Mouse (Mus musculus): ENCODE measurements around the gene Cnfn. TPM values are rescaled to one million over a fixed set of nuclear protein-coding genes. Genes with fewer than 3 reads are reported as not detected.

The Cnfn gene
- not detected for total RNA-seq (2023)

GRCm38 (mm10) chr7:25369058-25369749, at the start of gene Cnfn:
Gene Cnfn, minus strand, starts transcription at chr7:25369724.

GRCm38 (mm10) chr7:25412833-25413441, 43.4 kb upstream of the Cnfn start, which contains the start of gene Cxcl17:
Gene Cxcl17, minus strand, starts transcription at chr7:25412886.

GRCm38 (mm10) chr7:25398610-25399009, 29.1 kb upstream of the Cnfn start, which contains the start of gene Lipe:
Gene Lipe, minus strand, starts transcription at chr7:25398710.

Other genes starting within 250 kb of the Cnfn start
- gene Pou2f2, start 190.0 kb downstream of the Cnfn start, total RNA-seq (2023): 10 to 100 TPM; 13.2 to 15.0 TPM
- 100 to 1,000 TPM; 105 to 118 TPM for gene Dedd2, start 149.1 kb downstream of the Cnfn start, total RNA-seq (2023)
- gene Zfp526, start 148.3 kb downstream of the Cnfn start, total RNA-seq (2023): 10 to 100 TPM; 12.1 to 12.7 TPM
- 10 to 100 TPM; 80.7 to 83.4 TPM for gene Gsk3a, start 131.9 kb downstream of the Cnfn start, total RNA-seq (2023)
- gene Erf, start 119.0 kb downstream of the Cnfn start, total RNA-seq (2023): 10 to 100 TPM in 1 of 2 experiments, 1 to 10 TPM in 1; 9.6 to 10.2 TPM
- 100 to 1,000 TPM; 191 to 211 TPM for gene Cic, start 102.0 kb downstream of the Cnfn start, total RNA-seq (2023)
- 1 to 10 TPM; 8.2 to 9.0 TPM for gene Pafah1b3, start 71.7 kb downstream of the Cnfn start, total RNA-seq (2023)
- not detected for gene Prr19, start 68.3 kb downstream of the Cnfn start, total RNA-seq (2023)
- gene Tmem145, start 63.6 kb downstream of the Cnfn start, total RNA-seq (2023): not detected
- gene Megf8, start 52.6 kb downstream of the Cnfn start, total RNA-seq (2023): 1 to 10 TPM; 2.4 to 3.9 TPM
- 10 to 100 TPM; 30.2 to 37.9 TPM for gene Lipe, start 29.0 kb upstream of the Cnfn start, total RNA-seq (2023)
- not detected for gene Cxcl17, start 43.2 kb upstream of the Cnfn start, total RNA-seq (2023)
- gene Ceacam1, start 107.9 kb upstream of the Cnfn start, total RNA-seq (2023): 100 to 1,000 TPM; 260 to 292 TPM
- 10 to 100 TPM; 33.7 to 37.6 TPM for gene Ceacam2, start 170.1 kb upstream of the Cnfn start, total RNA-seq (2023)
- not detected for gene Erich4, start 246.2 kb upstream of the Cnfn start, total RNA-seq (2023)
- 10 to 100 TPM; 15.4 to 16.4 TPM for gene Dmac2, start 249.7 kb upstream of the Cnfn start, total RNA-seq (2023)

All from neutrophil, adult 83 days (primary cell).